Mouse (Mus musculus) cerebellum, adult 9-11 months (tissue): ENCODE data around the gene Rps6ka5.

Source experiments
- DNase-seq: peaks from one replicate; pipeline ENCODE4 v3.0.0; 2022

The Rps6ka5 gene

GRCm38 (mm10) chr12:100724606-100725457 is 2.0 kb downstream of the Rps6ka5 start:
- DNase-seq = peak; percentile 100

GRCm38 (mm10) chr12:100724182-100724581 is 2.6 kb downstream of the Rps6ka5 start:
- no peak for DNase-seq

- no peak for DNase-seq
Measured at GRCm38 (mm10) chr12:100720801-100721200, 6.0 kb downstream of the Rps6ka5 start.

GRCm38 (mm10) chr12:100717446-100717845 is 9.3 kb downstream of the Rps6ka5 start:
- peak; percentile 70 for DNase-seq

- DNase-seq = no peak
Measured at GRCm38 (mm10) chr12:100716969-100717368, 9.8 kb downstream of the Rps6ka5 start.

- no peak for DNase-seq
Measured at GRCm38 (mm10) chr12:100711819-100712218, 15.0 kb downstream of the Rps6ka5 start.

- no peak for DNase-seq
Measured at GRCm38 (mm10) chr12:100711116-100711691, 15.6 kb downstream of the Rps6ka5 start.

- DNase-seq = no peak
Measured at GRCm38 (mm10) chr12:100710432-100710831, 16.4 kb downstream of the Rps6ka5 start.

- DNase-seq = no peak
Measured at GRCm38 (mm10) chr12:100707312-100707711, 19.5 kb downstream of the Rps6ka5 start.

- no peak for DNase-seq
Measured at GRCm38 (mm10) chr12:100705057-100705722, 21.6 kb downstream of the Rps6ka5 start.

GRCm38 (mm10) chr12:100698019-100698418 is 28.8 kb downstream of the Rps6ka5 start:
- no peak for DNase-seq

GRCm38 (mm10) chr12:100696621-100697020 is 30.2 kb downstream of the Rps6ka5 start:
- peak; percentile 85 for DNase-seq

GRCm38 (mm10) chr12:100695252-100695651 is 31.5 kb downstream of the Rps6ka5 start:
- no peak for DNase-seq

- DNase-seq = no peak
Measured at GRCm38 (mm10) chr12:100692208-100692607, 34.6 kb downstream of the Rps6ka5 start.

GRCm38 (mm10) chr12:100690444-100690843 is 36.3 kb downstream of the Rps6ka5 start:
- no peak for DNase-seq

GRCm38 (mm10) chr12:100688177-100688576 is 38.6 kb downstream of the Rps6ka5 start:
- DNase-seq = no peak

- DNase-seq = no peak
Measured at GRCm38 (mm10) chr12:100687001-100687400, 39.8 kb downstream of the Rps6ka5 start.

- DNase-seq = no peak
Measured at GRCm38 (mm10) chr12:100681752-100682151, 45.0 kb downstream of the Rps6ka5 start.

GRCm38 (mm10) chr12:100681241-100681640 is 45.5 kb downstream of the Rps6ka5 start:
- peak; percentile 47 for DNase-seq

- no peak for DNase-seq
Measured at GRCm38 (mm10) chr12:100680676-100681075, 46.1 kb downstream of the Rps6ka5 start.

- no peak for DNase-seq
Measured at GRCm38 (mm10) chr12:100670647-100671199, 56.1 kb downstream of the Rps6ka5 start.

GRCm38 (mm10) chr12:100665294-100665693 is 61.5 kb downstream of the Rps6ka5 start:
- DNase-seq = no peak

GRCm38 (mm10) chr12:100660076-100660475 is 66.7 kb downstream of the Rps6ka5 start:
- DNase-seq = no peak
